Mouse (Mus musculus) testis, postnatal 14 days (tissue): ENCODE results near the gene Syde2.
"Not testable (repeated sequence)": the region's sequence is repeated elsewhere in the genome, so short reads cannot be mapped to it uniquely, and the experiment has no call there.

ENCODE experiments used
- DNase-seq: peaks from one replicate; pipeline ENCODE4 v3.0.0; 2021; ENCODE audit warnings: low spot score

Syde2 gene

GRCm38 (mm10) chr3:145987268-145987969 lies at the start of gene Syde2:
Gene Syde2, plus strand, starts transcription at chr3:145987870.
- peak; percentile 86 for DNase-seq

- DNase-seq = peak; percentile 40
Observed at GRCm38 (mm10) chr3:145938405-145939349, 49.0 kb upstream of the Syde2 start.

DNA sequence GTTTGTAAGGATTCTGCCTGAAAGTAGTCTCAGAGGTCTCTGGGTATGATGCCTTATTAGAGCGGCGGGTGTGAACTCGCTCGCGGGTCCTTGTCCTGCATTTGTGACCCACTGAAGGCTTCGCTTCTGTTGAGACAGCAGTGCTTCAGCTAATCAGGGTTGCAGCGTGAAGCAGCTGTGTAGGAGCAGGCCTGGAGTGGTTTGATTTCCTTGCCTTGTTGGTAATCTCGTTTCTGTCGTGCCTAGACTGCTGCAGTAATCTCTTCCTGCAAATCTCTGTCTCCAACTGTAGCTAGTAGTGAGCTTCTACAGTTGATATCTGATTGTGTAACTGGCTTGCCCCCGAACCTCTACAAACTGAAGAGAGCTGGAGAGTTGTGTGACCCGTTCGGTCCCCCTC lies 48.3 kb upstream of the Syde2 start:
- no peak for DNase-seq

DNA sequence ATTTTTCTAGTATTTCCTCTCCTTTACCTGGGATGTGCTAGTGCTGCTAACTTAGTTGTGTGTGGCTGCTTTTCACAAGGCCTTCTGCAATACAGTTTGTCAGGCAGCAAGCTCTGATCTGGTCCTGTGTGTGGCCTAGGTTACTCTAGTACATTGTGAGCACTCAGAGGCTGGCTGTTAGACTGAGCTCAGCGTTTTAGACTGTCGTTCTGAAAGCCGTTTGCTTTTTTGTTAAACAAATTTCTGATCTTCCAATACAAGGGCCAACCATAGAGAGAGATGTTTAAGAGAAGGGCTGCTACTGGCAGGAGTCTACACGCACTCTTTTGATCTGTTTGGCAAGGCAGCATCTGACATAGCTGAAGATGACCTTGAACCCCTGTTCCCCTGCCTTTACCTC lies 47.7 kb upstream of the Syde2 start:
- no peak for DNase-seq

DNA sequence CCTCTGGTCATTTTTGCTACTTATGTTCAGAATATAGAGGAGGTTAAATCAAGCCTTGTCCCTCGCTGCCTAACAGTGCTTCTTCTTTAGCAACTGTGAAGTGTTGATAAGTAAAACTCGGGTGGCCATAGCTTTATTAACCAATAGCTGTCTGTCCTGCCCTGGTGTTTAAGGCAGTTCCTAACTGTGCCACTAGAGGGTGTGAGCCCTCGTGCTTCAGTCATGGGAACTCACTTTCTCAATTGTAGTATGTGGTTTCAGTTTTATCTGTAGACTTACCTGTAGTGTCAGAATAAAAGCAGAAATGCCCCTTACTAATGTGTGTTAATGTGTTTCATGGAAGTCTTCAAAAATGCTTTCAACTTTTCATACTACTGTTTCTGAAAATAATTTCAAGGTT lies 45.7 kb upstream of the Syde2 start:
- DNase-seq = no peak

DNA sequence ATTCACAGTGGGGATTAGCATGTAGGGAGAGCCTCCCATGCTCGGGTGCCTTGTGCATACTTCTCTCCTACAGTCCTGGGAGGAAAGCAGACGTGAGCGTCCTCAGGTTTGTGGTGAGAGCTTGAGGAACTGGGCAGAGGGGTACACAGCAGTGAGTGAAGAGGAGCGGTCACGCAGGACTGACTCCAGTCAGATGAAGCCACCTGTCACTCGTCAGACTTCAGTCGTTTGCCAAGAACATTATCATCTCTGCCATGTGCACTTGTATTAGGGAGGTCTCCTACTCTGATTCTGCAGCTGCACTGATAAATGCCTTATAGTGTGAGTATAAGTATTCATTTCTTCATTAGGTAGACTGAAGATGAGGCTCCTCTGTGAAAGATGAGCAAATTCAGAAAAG lies 43.3 kb upstream of the Syde2 start:
- no peak for DNase-seq

DNA sequence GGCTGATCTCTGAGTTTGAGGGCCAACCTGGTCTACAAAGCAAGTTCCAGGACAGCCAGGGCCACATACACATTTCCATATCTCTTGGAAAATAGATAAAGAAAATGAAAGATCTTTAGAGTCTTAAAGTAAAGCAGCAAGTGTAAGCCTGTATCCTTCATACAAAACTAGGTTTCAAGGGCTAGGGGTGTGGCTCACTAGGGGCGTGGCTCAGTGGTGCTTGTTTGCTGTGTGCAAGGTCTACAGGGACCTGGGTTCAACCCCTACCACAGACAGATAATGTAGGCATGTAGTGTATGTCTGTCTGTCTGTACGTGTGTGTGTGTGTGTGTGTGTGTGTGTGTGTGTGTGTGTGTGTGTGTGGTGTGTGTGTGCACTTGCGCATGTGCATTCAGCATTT lies 41.8 kb upstream of the Syde2 start:
- DNase-seq = no peak

- no peak for DNase-seq
Observed at GRCm38 (mm10) chr3:145946654-145947053, 41.0 kb upstream of the Syde2 start.

- no peak for DNase-seq
Observed at GRCm38 (mm10) chr3:145947539-145948204, 40.0 kb upstream of the Syde2 start.

- no peak for DNase-seq
Observed at GRCm38 (mm10) chr3:145950034-145950814, 37.4 kb upstream of the Syde2 start.

DNA sequence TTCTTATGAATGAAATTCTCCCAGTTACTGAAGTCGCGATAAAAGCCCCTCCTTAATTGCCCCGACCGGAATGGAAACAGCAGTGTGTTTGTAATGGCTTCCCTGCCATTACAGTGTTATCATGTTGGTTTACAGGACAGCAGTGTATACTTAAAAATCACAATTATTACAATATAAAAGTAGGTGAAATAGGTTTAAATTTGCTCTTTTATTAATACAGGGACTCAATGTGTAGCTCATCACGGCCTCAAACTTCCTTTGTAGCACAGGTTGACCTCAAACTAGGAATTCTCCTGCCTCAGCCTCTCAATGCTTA lies 36.9 kb upstream of the Syde2 start:
- no peak for DNase-seq

DNA sequence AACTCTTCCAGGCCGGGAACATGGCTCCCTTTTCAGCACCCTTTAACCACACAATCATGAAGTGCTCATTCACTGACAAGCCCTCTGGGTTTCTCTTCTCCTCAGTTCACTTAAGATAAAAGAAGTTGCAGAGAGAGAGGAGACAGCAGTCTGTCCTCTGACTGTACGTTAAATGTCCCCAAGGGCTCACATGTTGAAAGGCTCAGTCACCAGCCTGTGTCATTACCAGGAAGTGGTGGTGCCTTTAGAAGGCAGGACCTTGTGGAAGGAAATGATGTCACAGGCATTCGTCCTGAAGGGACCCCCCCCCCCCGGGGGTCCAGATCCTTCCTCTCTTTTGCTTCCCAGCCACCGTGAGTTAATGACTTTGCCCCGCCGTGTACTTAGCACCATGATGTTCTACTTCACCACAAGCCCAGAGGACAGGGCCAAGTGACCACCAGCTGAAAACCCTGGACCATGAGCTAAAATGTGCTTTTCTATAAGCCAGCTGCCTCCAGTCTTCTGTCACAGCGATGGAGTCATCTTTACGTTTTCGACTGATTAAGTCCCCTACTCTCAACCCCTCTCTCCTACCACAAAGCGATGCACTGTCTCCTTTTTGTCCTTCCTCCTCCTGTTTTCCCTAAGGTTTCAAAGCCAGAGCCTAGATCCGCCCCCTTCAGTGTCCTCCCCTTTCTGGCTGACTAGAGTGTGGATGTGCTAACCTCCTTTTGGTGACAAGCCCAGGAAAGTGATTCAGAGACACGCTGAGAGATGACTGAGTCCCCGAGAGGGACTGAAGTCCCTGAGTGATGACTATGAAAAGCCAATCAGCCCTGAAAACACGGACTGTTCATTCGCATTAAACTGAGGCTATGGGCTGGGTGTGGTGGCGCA lies 36.1 kb upstream of the Syde2 start:
- no peak for DNase-seq

GRCm38 (mm10) chr3:145952945-145953344 lies 34.7 kb upstream of the Syde2 start:
- DNase-seq = no peak

GRCm38 (mm10) chr3:145953411-145953810 lies 34.3 kb upstream of the Syde2 start:
- no peak for DNase-seq

DNA sequence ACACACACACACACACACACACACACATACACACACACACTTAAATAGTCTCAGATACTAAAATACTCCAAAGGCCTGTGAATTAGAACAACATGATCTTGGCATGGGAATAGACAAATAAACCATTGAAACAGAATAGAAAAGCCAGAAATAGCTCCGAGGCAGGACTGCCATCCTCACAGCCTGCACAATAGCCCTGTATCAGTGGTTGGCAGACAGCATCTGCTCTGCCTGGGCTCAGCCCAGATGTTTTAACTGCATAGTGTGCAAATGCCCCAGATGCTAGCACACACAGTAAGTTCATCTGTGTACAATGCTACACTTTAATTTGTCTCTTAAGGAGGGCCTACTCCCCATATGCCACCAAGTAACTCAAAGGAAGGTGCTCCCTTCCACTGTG lies 27.8 kb upstream of the Syde2 start:
- no peak for DNase-seq

GRCm38 (mm10) chr3:145962411-145962810 lies 25.3 kb upstream of the Syde2 start:
- peak; percentile 16 for DNase-seq

GRCm38 (mm10) chr3:145963101-145964017 lies 24.3 kb upstream of the Syde2 start:
- peak; percentile 10 for DNase-seq

- no peak for DNase-seq
Observed at GRCm38 (mm10) chr3:145964018-145964387, 23.7 kb upstream of the Syde2 start.

DNA sequence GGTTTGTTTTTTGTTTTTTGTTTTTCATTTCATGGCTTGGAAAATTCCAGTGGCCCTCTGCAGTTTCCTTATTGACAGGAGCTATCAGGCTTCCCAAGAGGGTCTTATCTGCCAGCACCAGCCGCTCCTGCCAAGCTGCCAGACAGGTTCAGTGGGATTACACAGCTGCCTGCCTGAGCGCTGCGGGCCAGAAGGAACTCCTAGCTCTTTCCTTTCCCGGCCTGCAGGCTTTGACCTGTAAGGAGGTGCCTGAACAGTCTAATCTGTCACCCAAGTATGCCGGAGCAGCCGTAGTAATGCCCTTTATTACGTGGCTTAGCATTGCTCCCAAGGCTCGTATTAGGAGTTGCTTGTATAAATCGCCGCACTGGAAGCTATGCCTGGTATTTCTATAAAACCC lies 23.2 kb upstream of the Syde2 start:
- no peak for DNase-seq

DNA sequence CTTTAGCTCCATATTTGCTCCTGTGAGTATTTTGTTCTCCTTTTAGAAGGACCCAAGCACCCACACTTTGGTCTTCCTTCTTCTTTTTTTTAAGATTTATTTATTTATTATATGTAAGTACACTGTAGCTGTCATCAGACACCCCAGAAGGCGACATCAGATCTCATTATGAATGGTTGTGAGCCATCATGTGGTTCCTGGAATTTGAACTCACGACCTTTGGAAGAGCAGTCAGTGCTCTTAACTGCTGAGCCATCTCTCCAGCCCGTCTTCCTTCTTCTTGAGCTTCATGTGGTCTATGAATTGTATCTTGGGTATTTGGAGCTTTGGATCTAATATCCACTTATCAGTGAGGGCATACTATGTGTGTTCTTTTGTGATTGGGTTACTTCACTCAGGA lies 22.1 kb upstream of the Syde2 start:
- not testable (repeated sequence) for DNase-seq
